Mouse (Mus musculus) layer of hippocampus, postnatal 14 days (tissue): Measurements from ENCODE around the gene Pga5. TPM values are rescaled to one million over a fixed set of nuclear protein-coding genes. Genes with fewer than 3 reads are reported as not detected.

ENCODE experiments used
- DNase-seq, 2 experiments: peaks; one replicate each; pipeline ENCODE4 v3.0.0; 2021 to 2022; ENCODE audit warnings: low spot score in 2 of 2, mixed read lengths in 1 of 2
- total RNA-seq, 2 experiments: library from RNA; stranded (reverse); gene quantifications; 2 replicates each; pipeline ENCODE4 v1.2.3; 2021

Pga5 gene
- total RNA-seq, 2 experiments from 2014 or later: not detected

DNA sequence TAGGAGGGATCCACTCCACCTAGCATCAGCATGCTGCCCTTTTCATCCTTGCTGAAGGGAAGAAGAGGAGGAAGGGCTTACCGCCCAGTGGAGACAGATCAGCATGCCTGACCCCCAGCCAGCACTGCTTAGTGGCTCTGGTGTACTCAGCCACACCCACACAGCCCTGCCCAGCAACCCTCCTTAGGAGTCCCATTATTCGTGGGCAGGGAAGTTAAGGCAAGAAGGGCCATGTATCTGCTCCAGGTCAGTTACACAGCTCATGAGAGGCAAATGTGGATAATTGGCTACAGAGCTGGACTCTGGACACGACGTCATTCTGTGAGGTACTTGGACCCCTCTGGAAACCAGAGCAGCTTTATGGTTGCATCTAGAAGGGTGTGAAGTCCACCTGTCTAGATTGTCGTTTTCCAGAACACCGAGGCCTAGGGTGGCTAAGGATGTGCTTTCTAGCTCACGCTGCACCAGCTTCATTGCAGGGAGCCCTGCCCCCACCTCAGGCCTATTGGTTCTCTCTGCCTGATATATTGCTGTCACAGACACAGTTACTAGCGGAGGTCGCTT, 5.9 kb downstream of the Pga5 start:
- no peak for DNase-seq

DNA sequence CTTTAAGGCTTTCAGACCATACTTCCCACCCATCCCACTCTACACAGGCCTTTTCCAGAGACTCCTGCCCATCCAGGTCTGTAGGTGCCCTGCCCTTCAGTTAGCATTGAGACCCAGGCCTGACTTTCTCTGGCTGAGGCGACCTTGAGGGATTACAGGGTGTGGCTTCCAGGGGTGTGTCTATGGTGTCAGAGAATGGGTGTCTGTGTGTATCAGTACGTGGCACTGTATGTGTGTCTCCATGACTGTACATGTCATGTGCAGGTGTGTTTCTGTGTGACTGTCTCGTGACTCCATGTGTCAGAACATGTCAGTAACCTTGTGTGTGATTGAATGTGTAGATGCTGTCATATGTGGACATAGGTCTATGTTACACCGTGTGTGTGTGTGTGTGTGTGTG, 6.6 kb downstream of the Pga5 start:
- no peak for DNase-seq

DNA sequence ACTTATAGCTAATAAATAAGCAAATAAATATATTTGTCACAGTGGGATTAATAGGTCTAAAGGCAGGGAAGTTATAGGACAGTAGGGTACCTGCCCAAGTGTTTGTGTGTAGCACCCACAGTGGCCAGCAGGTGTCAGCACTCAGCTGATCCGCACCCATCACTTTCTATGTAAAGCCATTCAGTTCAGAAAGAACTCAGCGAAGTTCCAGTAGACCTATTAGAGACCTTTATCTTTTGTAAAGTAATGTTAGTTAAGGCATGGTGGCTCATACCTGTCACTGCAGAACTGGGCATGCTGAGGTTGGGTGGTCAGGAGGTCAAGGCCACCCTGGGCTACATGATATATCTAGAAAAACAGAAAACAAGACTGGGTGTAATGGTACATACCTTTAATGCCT, 12.4 kb downstream of the Pga5 start:
- DNase-seq: peak; percentile 53 to 62

DNA sequence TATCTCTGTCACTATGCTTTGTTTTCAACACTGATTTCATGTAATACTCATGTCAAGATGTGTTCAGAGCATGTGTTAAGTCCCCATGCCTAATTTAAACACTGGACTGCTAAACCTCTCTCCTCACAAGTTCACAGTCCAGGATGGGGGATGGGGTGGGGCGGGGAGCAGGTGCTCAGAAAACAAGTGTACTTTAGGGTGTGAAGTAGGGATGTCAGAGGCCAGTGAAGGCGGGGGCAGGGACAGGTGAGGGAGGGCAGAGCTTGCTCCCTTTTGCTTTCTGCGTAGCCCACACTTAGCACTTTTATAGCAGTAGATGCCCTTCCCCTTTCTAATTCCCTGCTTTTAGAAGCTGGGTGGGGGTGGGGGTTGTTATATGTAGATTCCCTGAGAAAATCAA, 12.8 kb downstream of the Pga5 start:
- no peak for DNase-seq

DNA sequence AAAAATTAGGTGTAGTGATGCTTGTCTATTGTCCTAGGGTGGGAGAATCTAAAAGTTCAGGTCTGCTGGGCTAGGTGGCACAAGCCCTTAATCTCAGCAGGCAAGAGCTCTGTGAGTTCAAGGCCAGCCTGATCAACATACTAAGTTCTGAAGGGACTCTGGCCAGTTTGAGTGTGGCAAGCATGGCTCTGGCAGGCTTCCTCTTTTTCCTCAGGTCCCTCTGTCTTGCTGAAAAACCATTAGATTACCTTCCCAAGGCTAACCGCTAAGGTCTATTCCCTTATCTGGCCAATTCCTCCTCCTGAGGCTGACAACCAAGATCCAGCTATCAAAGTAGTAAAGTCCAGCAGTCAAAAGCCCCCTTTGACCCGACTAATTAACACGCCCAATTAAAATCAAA, 15.2 kb downstream of the Pga5 start:
- DNase-seq: no peak

DNA sequence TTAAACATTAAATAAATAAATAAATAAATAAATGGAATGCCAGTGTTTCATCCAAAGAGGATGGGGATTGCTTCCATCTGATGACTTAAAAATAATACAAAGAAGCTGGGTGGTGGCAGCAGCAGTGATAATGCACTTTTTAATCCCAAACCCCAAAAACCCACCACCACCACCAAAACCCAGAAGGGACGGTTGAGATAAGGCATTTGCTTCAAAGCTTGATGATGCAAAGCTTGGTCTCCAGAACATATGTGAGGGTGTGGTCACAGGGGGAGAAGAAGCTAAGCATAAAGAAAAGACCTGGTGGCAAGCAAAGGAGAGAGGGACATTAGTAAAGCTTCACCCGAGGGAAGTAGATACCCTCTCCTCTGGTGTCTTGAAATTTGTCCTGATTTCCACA, 16.0 kb downstream of the Pga5 start:
- no peak for DNase-seq

DNA sequence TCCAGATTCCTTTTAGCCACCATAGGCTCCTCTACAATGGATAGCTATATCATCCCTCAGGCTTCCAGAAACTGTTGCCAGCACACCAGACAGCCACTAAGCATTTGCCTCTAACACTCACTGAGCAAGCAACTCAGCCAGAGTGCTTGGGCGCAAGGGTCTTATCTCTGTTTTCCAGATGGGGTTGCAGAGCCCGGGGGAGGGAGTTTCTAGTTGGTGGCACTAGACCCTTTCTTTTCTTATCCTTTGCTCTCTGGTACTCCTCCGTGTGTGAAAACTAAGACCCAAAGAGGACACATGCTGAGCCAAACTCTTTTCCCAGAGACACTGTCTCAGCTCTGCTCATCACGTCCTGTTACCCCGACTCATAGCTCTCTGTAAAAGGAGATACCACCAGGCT, 16.5 kb downstream of the Pga5 start:
- DNase-seq: no peak

DNA sequence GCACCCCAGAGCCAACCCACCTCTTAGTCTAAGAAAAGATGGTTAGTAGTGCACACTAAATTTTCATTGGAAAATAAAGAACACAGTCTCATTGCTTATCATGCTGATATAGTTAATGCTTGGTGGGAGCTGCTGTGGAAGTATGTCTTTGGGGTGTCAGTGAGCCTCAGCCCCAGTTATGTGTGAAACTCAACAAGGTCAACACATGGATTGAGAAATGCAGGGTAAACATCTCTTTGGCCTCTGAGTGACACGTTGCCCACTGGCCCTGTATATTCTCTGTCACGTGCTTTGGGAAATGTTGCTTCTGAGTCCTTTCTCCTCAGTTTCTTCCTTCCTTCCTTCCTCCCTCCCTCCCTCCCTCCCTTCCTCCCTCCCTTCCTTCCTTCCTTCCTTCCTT, 19.5 kb downstream of the Pga5 start:
- DNase-seq: no peak

DNA sequence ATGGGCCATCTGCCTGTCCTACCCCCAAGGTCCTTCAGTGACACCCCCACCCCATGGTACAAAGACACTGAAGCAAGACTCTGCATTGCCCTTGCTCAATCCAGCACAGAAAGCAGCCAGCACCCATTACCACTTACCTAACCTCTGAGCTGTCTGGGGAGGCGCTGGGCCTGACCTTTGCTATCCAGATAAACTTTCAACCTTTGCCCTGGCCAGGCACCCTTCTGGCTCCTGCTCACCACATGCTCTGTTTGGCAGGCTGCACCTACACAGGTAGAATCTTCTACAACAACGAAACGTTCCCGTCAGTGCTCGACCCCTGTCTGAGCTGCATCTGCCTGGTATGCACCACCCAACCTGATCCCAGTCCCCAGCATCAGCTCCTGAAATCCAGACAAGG, 20.1 kb downstream of the Pga5 start:
- DNase-seq: no peak

DNA sequence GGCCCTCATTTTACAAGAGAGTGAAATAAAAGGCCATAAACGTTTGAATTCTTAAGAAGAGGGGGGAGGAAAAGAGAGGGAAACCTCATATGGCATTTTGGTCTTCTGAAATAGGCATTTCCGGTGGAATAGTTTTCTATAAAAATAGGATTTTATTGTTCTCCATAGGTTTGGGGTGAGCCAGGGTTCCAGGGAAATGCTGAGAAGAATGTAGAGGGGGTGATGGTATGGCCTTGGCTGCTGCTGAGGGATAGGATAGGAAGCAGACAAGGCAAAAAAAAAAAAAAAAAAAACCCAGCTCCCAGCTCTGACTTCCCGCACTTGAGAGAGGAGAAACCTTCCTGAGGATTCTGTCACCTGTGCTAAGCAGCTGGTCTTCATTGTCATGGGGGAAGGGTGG, 21.8 kb downstream of the Pga5 start:
- DNase-seq: no peak

DNA sequence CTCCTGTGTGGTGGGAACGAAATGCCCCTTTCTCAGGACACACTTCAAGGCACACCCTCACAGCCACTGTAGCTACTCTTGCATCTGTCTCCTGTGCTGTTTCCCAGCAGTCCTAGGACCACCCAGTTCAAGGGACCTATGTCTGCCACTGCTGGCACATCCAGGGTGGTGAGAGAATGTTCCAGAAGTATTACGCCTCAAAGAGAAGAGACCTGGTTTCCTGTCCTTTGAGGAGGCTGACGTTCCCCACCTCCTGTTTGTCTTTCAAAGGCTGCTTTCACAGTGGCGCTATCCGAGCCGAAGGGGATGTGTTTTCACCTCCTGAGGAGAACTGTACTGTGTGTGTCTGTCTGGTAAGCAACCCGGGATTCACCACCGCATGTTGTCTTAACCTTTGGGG, 29.7 kb downstream of the Pga5 start:
- DNase-seq: no peak

DNA sequence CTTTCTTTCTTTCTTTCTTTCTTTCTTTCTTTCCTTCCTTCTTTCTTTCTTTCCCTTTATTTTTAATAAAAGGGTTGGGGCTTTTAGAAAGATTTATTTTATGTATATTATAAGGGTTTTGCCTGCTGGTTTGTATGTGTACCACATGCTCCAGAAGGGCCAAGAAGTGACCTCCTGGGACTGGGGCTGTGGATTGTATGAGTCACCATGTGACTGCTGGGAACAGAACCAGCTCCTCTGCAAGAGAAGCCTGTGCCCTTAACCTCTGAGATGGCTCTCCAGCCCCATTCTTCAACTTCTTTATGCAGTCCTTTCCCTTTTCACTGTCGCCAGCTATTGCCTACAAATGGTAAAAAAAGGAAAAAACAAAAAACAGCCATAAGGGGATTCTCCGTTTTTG, 32.3 kb downstream of the Pga5 start:
- no peak for DNase-seq

DNA sequence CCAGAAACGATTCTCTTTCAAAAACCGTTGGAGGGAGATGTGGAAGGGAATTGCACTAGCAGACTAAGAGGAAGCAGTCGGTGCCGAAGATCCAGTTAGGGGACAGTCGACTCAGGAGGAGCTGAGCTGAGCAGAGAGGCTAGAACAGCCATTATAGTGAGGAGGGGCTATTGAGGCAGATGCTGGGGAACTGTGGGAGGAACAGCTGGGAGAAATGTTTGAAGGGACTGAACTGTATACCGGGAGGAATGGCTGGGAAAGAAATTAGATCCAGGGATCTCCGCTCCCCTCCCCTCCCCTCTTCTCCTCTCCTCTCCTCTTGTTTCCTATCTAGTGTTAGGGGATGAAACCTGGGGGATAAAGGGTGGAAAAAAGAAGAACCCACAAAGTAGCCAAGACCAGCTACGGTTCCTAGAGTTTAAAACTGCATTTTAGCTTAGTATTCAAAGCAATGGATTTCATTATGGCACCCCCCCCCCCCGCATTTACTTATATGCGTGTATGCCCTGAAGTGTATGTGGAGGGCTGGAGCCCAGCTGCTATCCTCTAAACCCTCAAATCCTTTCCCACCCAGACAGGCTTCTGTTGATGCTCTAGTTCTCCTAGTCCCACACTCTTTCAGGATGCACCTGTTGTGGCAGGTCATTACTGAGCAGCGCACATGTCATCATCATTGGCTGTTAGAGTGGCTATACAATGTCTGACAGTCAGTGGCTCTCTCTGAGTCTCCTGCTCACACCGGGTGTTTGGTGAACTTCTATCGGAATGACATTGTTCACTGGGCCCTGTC, 37.1 kb downstream of the Pga5 start:
- no peak for DNase-seq

DNA sequence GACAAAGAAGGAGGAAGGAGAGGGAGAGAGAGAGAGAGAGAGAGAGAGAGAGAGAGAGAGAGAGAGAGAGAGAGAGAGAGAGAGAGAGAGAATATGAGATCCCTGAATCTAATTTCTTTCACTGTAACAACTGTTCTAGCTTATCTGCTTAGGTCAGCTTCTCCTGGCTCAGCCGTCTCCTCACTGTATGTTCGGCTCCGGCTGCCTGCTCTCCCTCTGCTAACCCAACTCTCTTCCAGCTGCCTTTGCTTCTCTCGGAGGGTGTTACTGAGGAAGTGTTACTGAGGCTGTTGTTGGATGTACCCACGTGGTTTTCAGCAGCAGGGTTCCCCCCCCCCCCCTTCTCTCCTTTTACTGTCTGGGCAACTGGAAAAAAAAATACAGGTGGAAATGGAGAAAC, 37.8 kb downstream of the Pga5 start:
- DNase-seq: no peak

DNA sequence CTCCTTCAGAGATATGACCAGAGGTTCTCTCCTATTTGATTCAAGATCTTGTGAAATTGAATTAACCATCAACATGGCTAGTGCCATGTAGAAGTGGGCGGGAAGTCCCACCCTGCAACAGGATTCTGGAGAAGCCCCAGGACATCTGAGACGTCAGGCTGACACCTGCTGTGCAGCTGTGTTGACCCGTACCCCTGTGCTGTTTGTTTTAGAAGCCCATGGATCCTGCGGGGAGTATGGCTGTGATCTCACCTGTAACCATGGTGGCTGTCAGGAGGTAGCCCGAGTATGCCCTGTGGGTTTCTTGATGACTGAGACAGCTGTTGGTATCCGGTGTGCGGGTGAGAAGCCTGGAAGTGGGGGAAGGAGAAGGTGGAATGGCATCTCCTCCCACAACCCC, 40.0 kb downstream of the Pga5 start:
- no peak for DNase-seq

DNA sequence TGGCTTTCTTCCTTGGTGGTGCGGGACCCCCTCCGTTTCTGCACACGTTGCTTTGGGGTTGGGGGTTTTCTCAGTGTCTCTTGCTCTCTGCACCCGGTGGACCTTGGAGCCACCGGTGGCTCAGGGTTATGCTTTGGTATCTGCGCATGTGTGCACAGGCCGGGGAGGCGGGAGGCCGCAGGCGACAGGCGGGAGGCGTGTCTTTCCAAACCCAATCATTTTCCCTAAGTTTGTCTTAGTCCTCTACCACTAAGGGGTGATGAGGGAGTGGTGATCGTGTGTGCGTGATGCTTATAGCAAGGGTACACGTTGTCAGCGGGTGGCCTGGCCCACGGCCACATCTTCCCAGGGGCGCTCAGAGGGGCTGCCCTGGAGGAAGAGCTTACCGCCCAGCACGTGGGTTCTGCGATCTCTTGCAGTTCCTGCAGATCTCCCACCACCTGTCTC, 43.0 kb downstream of the Pga5 start:
- DNase-seq: peak in 1 of 2 experiments; percentile 71

DNA sequence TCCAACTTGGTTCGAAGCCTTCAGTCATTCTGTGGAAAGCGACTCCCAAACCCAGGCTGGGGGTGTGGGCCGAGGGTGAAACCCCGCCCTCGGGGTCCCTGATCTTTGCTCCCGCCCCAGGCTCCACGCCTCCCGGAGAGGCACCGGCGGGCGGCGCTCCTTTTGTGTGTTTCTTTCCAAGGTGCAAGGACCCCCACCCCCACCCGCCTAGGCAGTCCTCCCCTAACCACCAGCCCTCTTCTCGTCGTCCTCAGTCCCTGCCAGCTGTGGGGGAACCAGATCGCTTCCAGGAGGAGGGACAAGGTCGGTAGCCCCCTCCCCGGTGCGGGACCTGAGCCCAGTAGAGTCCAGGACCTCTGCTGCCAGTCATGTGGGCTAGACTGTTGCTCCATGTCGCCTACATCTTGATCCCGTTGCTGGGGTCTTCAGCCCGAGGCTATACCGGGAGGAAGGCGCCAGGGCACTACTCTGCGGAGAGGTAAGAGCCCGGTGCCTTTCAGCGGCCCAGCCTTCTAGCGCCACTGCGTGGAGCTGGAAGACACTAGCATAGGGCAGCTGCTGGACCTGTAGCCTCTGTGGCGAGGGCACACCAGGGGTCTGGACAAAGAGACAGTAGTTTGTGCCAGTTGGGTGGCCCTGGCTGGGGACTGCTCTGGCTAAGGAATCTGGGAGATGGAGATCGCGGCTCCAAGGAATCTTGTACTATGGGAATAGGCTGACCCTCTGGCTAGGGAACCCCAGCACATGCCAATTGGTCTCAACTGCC, 43.6 kb downstream of the Pga5 start, which contains the start of gene Vwce:
Gene Vwce (plus strand): TSS at position 108 of the 766 bp plus-strand sequence.
- DNase-seq: peak; percentile 43 to 56

Other genes starting within 250 kb of the Pga5 start
- gene Lrrc10b, start 220.6 kb downstream of the Pga5 start, total RNA-seq: 10 to 100 TPM; 58.7 to 58.9 TPM
- 1 to 10 TPM; 1.5 to 1.6 TPM for gene Ppp1r32, start 195.1 kb downstream of the Pga5 start, total RNA-seq
- gene Cpsf7, start 152.8 kb downstream of the Pga5 start, total RNA-seq: 10 to 100 TPM; 63.5 to 71.9 TPM
- 10 to 100 TPM; 57.6 to 62.0 TPM for gene Sdhaf2, start 151.9 kb downstream of the Pga5 start, total RNA-seq
- gene Tmem216, start 121.8 kb downstream of the Pga5 start, total RNA-seq: 10 to 100 TPM; 10.1 to 11.8 TPM
- 10 to 100 TPM; 13.0 to 13.9 TPM for gene Cyb561a3, start 100.9 kb downstream of the Pga5 start, total RNA-seq
- gene Tmem138, start 100.7 kb downstream of the Pga5 start, total RNA-seq: 10 to 100 TPM; 12.4 to 12.6 TPM
- 100 to 1,000 TPM; 202 to 215 TPM for gene Ddb1, start 72.7 kb downstream of the Pga5 start, total RNA-seq
- 10 to 100 TPM; 21.7 to 24.4 TPM for gene Tkfc, start 72.4 kb downstream of the Pga5 start, total RNA-seq
- under 1 TPM; 0.60 to 0.91 TPM for gene Vwce, start 43.9 kb downstream of the Pga5 start, total RNA-seq
- gene Vps37c, start 10.7 kb upstream of the Pga5 start, total RNA-seq: 10 to 100 TPM; 25.1 to 26.6 TPM
- gene Cd5, start 60.9 kb upstream of the Pga5 start, total RNA-seq: under 1 TPM in 1 of 2 experiments, not detected in 1; 0.19 TPM
- under 1 TPM; 0.14 to 0.41 TPM for gene Cd6, start 152.0 kb upstream of the Pga5 start, total RNA-seq
- gene Slc15a3, start 161.7 kb upstream of the Pga5 start, total RNA-seq: 1 to 10 TPM; 1.8 to 3.0 TPM
- 100 to 1,000 TPM; 221 to 224 TPM for gene Tmem132a, start 191.9 kb upstream of the Pga5 start, total RNA-seq
- gene Tmem109, start 203.9 kb upstream of the Pga5 start, total RNA-seq: 10 to 100 TPM; 33.2 to 40.9 TPM
- 100 to 1,000 TPM; 198 to 203 TPM for gene Prpf19, start 217.2 kb upstream of the Pga5 start, total RNA-seq
- not detected for gene Zp1, start 242.6 kb upstream of the Pga5 start, total RNA-seq